Mouse (Mus musculus) CH12.LX (cell line): ENCODE results near the gene Wdr19. TPM values are rescaled to one million over a fixed set of nuclear protein-coding genes. Genes with fewer than 3 reads are reported as not detected.

Experiments
- DNase-seq: peaks from one replicate; pipeline ENCODE4 v3.0.0-alpha.2; 2013; ENCODE audit errors: extremely low read depth
- H3K27ac ChIP-seq: 2 replicates; pipeline ENCODE4 v1.5.1; 2012; ENCODE audit warnings: low read depth, mild to moderate bottlenecking, control low read depth, moderate library complexity; ENCODE audit not compliant: insufficient read depth
- H3K27me3 ChIP-seq: replicated peaks from 2 replicates; pipeline ENCODE3; 2012; ENCODE audit warnings: inconsistent platforms
- H3K36me3 ChIP-seq, 2 experiments: replicated peaks in 1 of 2; 2 replicates each; pipeline versions ENCODE3 to v1.6.1; 2012; ENCODE audit warnings: inconsistent platforms in 1 of 2, low read length in 1 of 2, mild to moderate bottlenecking in 1 of 2, mixed read lengths in 1 of 2, moderate library complexity in 1 of 2; ENCODE audit not compliant: control insufficient read depth in 1 of 2, insufficient read depth in 1 of 2
- H3K4me1 ChIP-seq, 2 experiments: 2 replicates each; pipeline ENCODE4 v1.6.1; 2012; ENCODE audit warnings: inconsistent platforms in 1 of 2, moderate library complexity in 1 of 2; ENCODE audit not compliant: insufficient read depth in 2 of 2, control insufficient read depth in 1 of 2
- H3K4me2 ChIP-seq: 2 replicates; pipeline ENCODE4 v1.6.1; 2012; ENCODE audit warnings: low read depth, mild to moderate bottlenecking, control low read depth; ENCODE audit not compliant: poor library complexity, insufficient read depth, severe bottlenecking
- H3K4me3 ChIP-seq, 3 experiments: fragments of 150-350 bp in 1 of 3; sonication (generic) in 1 of 3; replicated peaks in 1 of 3; 2 replicates each; pipeline versions ENCODE3 to v1.5.1; 2011 to 2012; ENCODE audit warnings: low read depth in 2 of 3, low read length in 2 of 3, mild to moderate bottlenecking in 2 of 3, moderate library complexity in 2 of 3, control low read depth in 1 of 3, improper control_type of control experiment in 1 of 3, inconsistent platforms in 1 of 3, mixed read lengths in 1 of 3; ENCODE audit not compliant: poor library complexity in 1 of 3
- H3K79me2 ChIP-seq: replicated peaks from 2 replicates; pipeline ENCODE4 v1.6.1; 2012; ENCODE audit warnings: mild to moderate bottlenecking, moderate library complexity; ENCODE audit not compliant: control insufficient read depth, poor library complexity, insufficient read depth, severe bottlenecking; ENCODE audit errors: extremely low read depth
- H3K9ac ChIP-seq: 2 replicates; pipeline ENCODE4 v1.6.1; 2012; ENCODE audit warnings: low read depth, mild to moderate bottlenecking, control low read depth, moderate library complexity; ENCODE audit not compliant: insufficient read depth
- H3K9me3 ChIP-seq: replicated peaks from 2 replicates; pipeline ENCODE3; 2012; ENCODE audit warnings: low read length, inconsistent platforms, mixed read lengths
- ELF1 ChIP-seq: IDR thresholded peaks from 2 replicates; pipeline ENCODE4 v1.6.1; 2014; ENCODE audit warnings: low read depth, mild to moderate bottlenecking, inconsistent platforms, low read length, improper control_type of control experiment
- IRF4 ChIP-seq: IDR thresholded peaks from 2 replicates; pipeline ENCODE4 v1.6.1; 2014; ENCODE audit warnings: low read depth, mild to moderate bottlenecking, inconsistent platforms, low read length, improper control_type of control experiment
- JUN ChIP-seq: IDR thresholded peaks from 2 replicates; pipeline ENCODE4 v1.6.1; 2011; ENCODE audit warnings: low read depth, mild to moderate bottlenecking, low read length, improper control_type of control experiment, moderate library complexity; ENCODE audit not compliant: insufficient read depth
- MEF2A ChIP-seq: IDR thresholded peaks from 2 replicates; pipeline ENCODE4 v1.6.1; 2014; ENCODE audit warnings: low read depth, mild to moderate bottlenecking, inconsistent platforms, low read length, improper control_type of control experiment, borderline replicate concordance
- MYC ChIP-seq: IDR thresholded peaks from 2 replicates; pipeline ENCODE4 v1.6.1; 2011; ENCODE audit warnings: low read depth, mild to moderate bottlenecking, improper control_type of control experiment, low read length
- NELFE ChIP-seq: IDR thresholded peaks from 2 replicates; pipeline ENCODE4 v1.6.1; 2011; ENCODE audit warnings: low read depth, low read length, improper control_type of control experiment
- NRF1 ChIP-seq: IDR thresholded peaks from 2 replicates; pipeline ENCODE4 v1.6.1; 2014; ENCODE audit warnings: low read depth, mild to moderate bottlenecking, inconsistent platforms, low read length, improper control_type of control experiment, moderate library complexity
- POLR2A ChIP-seq: IDR thresholded peaks from 2 replicates; pipeline ENCODE4 v1.6.1; 2011; ENCODE audit warnings: low read depth, mild to moderate bottlenecking, improper control_type of control experiment, low read length
- SMC3 ChIP-seq: IDR thresholded peaks from 2 replicates; pipeline ENCODE4 v1.6.1; 2011; ENCODE audit warnings: low read depth, low read length, improper control_type of control experiment
- ZC3H11A ChIP-seq: IDR thresholded peaks from 2 replicates; pipeline ENCODE4 v1.6.1; 2012; ENCODE audit warnings: low read depth, mild to moderate bottlenecking, inconsistent platforms, low read length, improper control_type of control experiment
- ZKSCAN1 ChIP-seq: IDR thresholded peaks from 2 replicates; pipeline ENCODE4 v1.6.1; 2012; ENCODE audit warnings: low read depth, inconsistent platforms, low read length, improper control_type of control experiment, borderline replicate concordance
- dilution Hi-C: fragments of 300-500 bp; cut with MboI; formaldehyde crosslinking; loops from 2 replicates; pipeline ENCODE4 v1.14.3; 2020; ENCODE audit warnings: low sequenced_read_pairs; ENCODE audit not compliant: extremely low pct_unique_long_range_greater_than_20kb, extremely low pct_ligation_motif_present
- in situ Hi-C: fragments of 300-500 bp; cut with MboI; formaldehyde crosslinking; loops from 3 replicates; pipeline ENCODE4 v1.14.3; 2019; ENCODE audit warnings: low sequenced_read_pairs, low pct_ligation_motif_present, low pct_unique_long_range_greater_than_20kb, mixed read lengths
- polyA plus RNA-seq: library from polyadenylated mRNA; unstranded; fragments of >175 nt; gene quantifications from 2 replicates; pipeline ENCODE4 v1.2.1, GENCODE M21; 2012; ENCODE audit warnings: low read depth; ENCODE audit not compliant: insufficient read length
- total RNA-seq, 2 experiments: library from RNA; depleted of rRNA; stranded (reverse); fragments of 300-350 nt in 1 of 2; fragments of >200 nt in 1 of 2; gene quantifications; 2 replicates each; pipeline ENCODE4 v1.2.3; 2012 to 2014

Wdr19 gene
- total and polyA plus RNA-seq, 3 experiments = 1.4 to 1.7 (median 1.5) TPM

- Histone ChIP-seq H3K4me1 (peaks cover 0 to 15% of the 10 kb centered on the region in 2 experiments; a peak in 2 of 4 replicates), H3K9me3 (no peaks in the 10 kb centered on the region), H3K36me3 (peaks cover 41 to 80% of the 10 kb centered on the region in 2 experiments), H3K27ac (no peak overlapping the region), H3K9ac (no peak overlapping the region), H3K4me3 (no peak overlapping the region), H3K79me2 (no peaks in the 10 kb centered on the region), H3K4me2 (no peak overlapping the region), H3K27me3 (no peaks in the 10 kb centered on the region)
- in situ Hi-C loops = no loop called here
- no peak for DNase-seq
- dilution Hi-C loops = no loop called here
- TF ChIP-seq MEF2A (no peak), JUN (no peak), NELFE (no peak), POLR2A (no peak), IRF4 (no peak), ELF1 (no peak), SMC3 (no peak), ZKSCAN1 (no peak), MYC (no peak), ZC3H11A (no peak), NRF1 (no peak)
These were observed 109.4 kb downstream of the Wdr19 start for GRCm38 (mm10) chr5:65308866-65309265.

Other genes starting within 250 kb of the Wdr19 start
- gene Tlr6, start 239.6 kb upstream of the Wdr19 start, total RNA-seq (2012; rRNA removed) = 0.72 and 1.0 TPM in 2 replicates
- 2.5 and 5.1 TPM in 2 replicates for gene Tlr6, start 239.6 kb upstream of the Wdr19 start, total RNA-seq (2014; rRNA removed)
- 4.6 and 5.4 TPM in 2 replicates for gene Tlr6, start 239.6 kb upstream of the Wdr19 start, polyA plus RNA-seq
- 0.17 and 0.47 TPM in 2 replicates for gene Fam114a1, start 229.6 kb upstream of the Wdr19 start, total RNA-seq (2012; rRNA removed)
- 0.12 and 0.36 TPM in 2 replicates for gene Fam114a1, start 229.6 kb upstream of the Wdr19 start, total RNA-seq (2014; rRNA removed)
- 0.16 and 0.27 TPM in 2 replicates for gene Fam114a1, start 229.6 kb upstream of the Wdr19 start, polyA plus RNA-seq
- 7.3 and 9.1 TPM in 2 replicates for gene Tmem156, start 107.6 kb upstream of the Wdr19 start, total RNA-seq (2012; rRNA removed)
- gene Tmem156, start 107.6 kb upstream of the Wdr19 start, total RNA-seq (2014; rRNA removed) = 15.8 and 15.9 TPM in 2 replicates
- gene Tmem156, start 107.6 kb upstream of the Wdr19 start, polyA plus RNA-seq = 16.6 and 20.8 TPM in 2 replicates
- 15.7 and 20.6 TPM in 2 replicates for gene Klhl5, start 92.2 kb upstream of the Wdr19 start, total RNA-seq (2012; rRNA removed)
- 22.6 and 23.2 TPM in 2 replicates for gene Klhl5, start 92.2 kb upstream of the Wdr19 start, total RNA-seq (2014; rRNA removed)
- gene Klhl5, start 92.2 kb upstream of the Wdr19 start, polyA plus RNA-seq = 27.2 and 31.7 TPM in 2 replicates
- 75.5 and 83.1 TPM in 2 replicates for gene Rfc1, start 136.0 kb downstream of the Wdr19 start, total RNA-seq (2012; rRNA removed)
- gene Rfc1, start 136.0 kb downstream of the Wdr19 start, total RNA-seq (2014; rRNA removed) = 62.4 and 64.9 TPM in 2 replicates
- 80.8 and 108 TPM in 2 replicates for gene Rfc1, start 136.0 kb downstream of the Wdr19 start, polyA plus RNA-seq
- gene Klb, start 148.6 kb downstream of the Wdr19 start, total RNA-seq (2012; rRNA removed) = not detected in 2 replicates
- not detected in 2 replicates for gene Klb, start 148.6 kb downstream of the Wdr19 start, total RNA-seq (2014; rRNA removed)
- gene Klb, start 148.6 kb downstream of the Wdr19 start, polyA plus RNA-seq = not detected in 2 replicates
- 2,286 and 2,418 TPM in 2 replicates for gene Rpl9, start 191.7 kb downstream of the Wdr19 start, total RNA-seq (2012; rRNA removed)
- gene Rpl9, start 191.7 kb downstream of the Wdr19 start, total RNA-seq (2014; rRNA removed) = 3,292 and 3,671 TPM in 2 replicates
- 1,001 and 1,107 TPM in 2 replicates for gene Rpl9, start 191.7 kb downstream of the Wdr19 start, polyA plus RNA-seq
- 34.6 and 38.9 TPM in 2 replicates for gene Lias, start 191.8 kb downstream of the Wdr19 start, total RNA-seq (2012; rRNA removed)
- gene Lias, start 191.8 kb downstream of the Wdr19 start, total RNA-seq (2014; rRNA removed) = 57.7 and 66.4 TPM in 2 replicates
- 52.6 and 54.6 TPM in 2 replicates for gene Lias, start 191.8 kb downstream of the Wdr19 start, polyA plus RNA-seq
- 8.9 and 9.8 TPM in 2 replicates for gene Ugdh, start 236.3 kb downstream of the Wdr19 start, total RNA-seq (2012; rRNA removed)
- 40.3 and 45.7 TPM in 2 replicates for gene Ugdh, start 236.3 kb downstream of the Wdr19 start, total RNA-seq (2014; rRNA removed)
- 37.7 and 38.0 TPM in 2 replicates for gene Ugdh, start 236.3 kb downstream of the Wdr19 start, polyA plus RNA-seq